Mouse (Mus musculus): ENCODE data around the gene Chst10.

DNA sequence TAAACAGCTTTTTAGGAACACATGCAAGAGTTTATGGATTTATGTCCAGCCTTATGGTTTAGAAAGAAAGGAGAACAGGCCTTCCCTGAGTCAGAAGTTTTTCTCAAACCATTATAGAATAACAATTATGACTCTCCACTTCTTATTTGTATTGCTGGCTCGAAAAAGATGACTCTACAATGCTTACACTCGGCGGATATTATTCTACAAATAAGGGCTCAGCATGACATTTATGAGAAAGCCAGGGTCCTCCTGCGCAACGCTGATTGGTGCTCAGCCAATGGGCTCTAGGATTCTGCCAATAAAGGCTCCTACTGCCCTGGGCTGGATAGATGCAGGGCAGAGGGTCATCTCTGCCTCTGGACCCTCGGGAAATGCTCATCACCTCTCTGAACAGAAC is 40.9 kb upstream of the Chst10 start, which contains the start of gene Nms:
- no peak for TF ChIP-seq CTCF (IDR thresholded peaks at IDR 0.05; ENCODE audit: low read depth)
- TF ChIP-seq EP300 (IDR thresholded peaks at IDR 0.05; ENCODE audit: low read depth) = no peak

All from heart, postnatal 0 days (tissue).